Mouse (Mus musculus) liver, embryonic 15.5 days (tissue): Measurements from ENCODE around the gene Dpp6. TPM values are rescaled to one million over a fixed set of nuclear protein-coding genes. Genes with fewer than 3 reads are reported as not detected.

Experiments used
- ATAC-seq: fragments of 200-750 bp; cut with Nextera tagmentation; 2 replicates; pipeline ENCODE4 v1.8.0; 2017; ENCODE audit warnings: moderate number of reproducible peaks, mild to moderate bottlenecking, moderate library complexity; ENCODE audit not compliant: insufficient read depth
- H3K27ac ChIP-seq: fragments of 300-500 bp; sonication (generic); replicated peaks from 2 replicates; pipeline ENCODE4 v1.5.1; 2015; ENCODE audit warnings: mild to moderate bottlenecking, inconsistent platforms
- H3K27me3 ChIP-seq: fragments of 300-500 bp; sonication (generic); 2 replicates; pipeline ENCODE4 v1.6.1; 2015; ENCODE audit warnings: mild to moderate bottlenecking, inconsistent platforms
- H3K36me3 ChIP-seq: fragments of 300-500 bp; sonication (generic); replicated peaks from 2 replicates; pipeline ENCODE4 v1.6.1; 2015; ENCODE audit warnings: moderate library complexity, mild to moderate bottlenecking, inconsistent platforms
- H3K4me1 ChIP-seq: fragments of 300-500 bp; sonication (generic); replicated peaks from 2 replicates; pipeline ENCODE4 v1.6.1; 2015; ENCODE audit warnings: inconsistent platforms
- H3K4me2 ChIP-seq: fragments of 300-500 bp; sonication (generic); 2 replicates; pipeline ENCODE4 v1.6.1; 2015; ENCODE audit warnings: moderate library complexity, mild to moderate bottlenecking, inconsistent platforms
- H3K4me3 ChIP-seq: fragments of 300-500 bp; sonication (generic); replicated peaks from 2 replicates; pipeline ENCODE4 v1.5.1; 2015; ENCODE audit warnings: mild to moderate bottlenecking, inconsistent platforms
- H3K9ac ChIP-seq: fragments of 300-500 bp; sonication (generic); 2 replicates; pipeline ENCODE4 v1.6.1; 2015; ENCODE audit warnings: moderate library complexity, mild to moderate bottlenecking, inconsistent platforms
- H3K9me3 ChIP-seq: fragments of 300-500 bp; sonication (generic); replicated peaks from 2 replicates; pipeline ENCODE4 v1.6.1; 2016; ENCODE audit warnings: inconsistent platforms
- WGBS: fragments of 180-500 bp; shearing (Covaris S2); methylation state at CpG from one replicate; pipeline ENCODE4 v1.1.7; 2015; ENCODE audit warnings: mixed read lengths; ENCODE audit not compliant: insufficient replicate concordance; 5-methylcytosine and 5-hydroxymethylcytosine counted together
- polyA plus RNA-seq: library from polyadenylated mRNA; unstranded; fragments of >200 nt; fragmentation: Nextera tagmentation; extraction: Ambion mirVana; gene quantifications from 2 replicates; pipeline ENCODE4 v1.2.1, GENCODE M21; 2015

Gene Dpp6
- polyA plus RNA-seq, 1 experiment from 2014 or later, result 0.15 TPM

DNA sequence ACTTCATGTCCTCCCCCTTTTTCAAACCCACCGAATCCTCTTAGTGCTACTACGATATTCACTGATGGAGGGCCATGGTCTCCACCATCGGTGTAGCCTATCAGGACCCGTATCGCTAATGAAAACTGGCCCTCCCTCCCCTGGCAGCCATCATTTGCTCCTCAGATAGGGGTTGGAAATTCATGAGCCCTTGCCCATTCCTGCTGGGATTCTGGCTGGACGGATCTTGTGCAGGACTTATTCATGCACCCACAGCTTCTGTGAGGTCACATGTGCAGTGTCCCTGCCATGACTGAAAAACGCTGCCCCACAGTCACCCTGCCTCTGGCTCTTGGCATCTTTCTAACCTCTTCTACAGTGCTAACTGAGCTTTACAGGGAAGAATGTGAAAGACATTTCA, 475.2 kb downstream of the Dpp6 start:
- H3K4me1 ChIP-seq, result no peaks in the 10 kb centered on the region
- H3K4me3 ChIP-seq, result no peak overlapping the region
- ATAC-seq, result no peak
- H3K9ac ChIP-seq, result no peak overlapping the region
- WGBS, result 72% methylated on average over 7 of the region's 7 CpGs
- H3K27me3 ChIP-seq, result no peaks in the 10 kb centered on the region
- H3K27ac ChIP-seq, result no peak overlapping the region
- no peak overlapping the region for H3K4me2 ChIP-seq
- H3K9me3 ChIP-seq, result no peaks in the 10 kb centered on the region
- H3K36me3 ChIP-seq, result no peaks in the 10 kb centered on the region

DNA sequence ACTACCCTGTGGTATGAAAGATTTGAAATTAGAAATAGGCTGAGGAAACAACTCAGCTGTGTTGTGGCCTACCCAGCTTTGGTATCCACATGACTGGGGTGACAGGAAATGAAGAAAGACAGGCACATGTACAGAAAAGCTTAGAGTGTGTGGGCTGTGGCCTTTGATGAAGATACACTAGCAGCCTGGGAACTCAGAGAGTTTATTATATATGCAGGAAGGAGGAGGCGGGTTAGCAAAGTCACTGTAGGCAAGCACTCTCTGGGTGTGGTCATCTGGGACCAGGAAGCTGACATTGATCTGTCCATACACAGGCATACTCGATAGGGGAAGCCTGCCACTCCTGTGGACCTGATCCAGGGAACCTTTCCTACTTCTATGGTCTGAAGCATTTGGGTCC, 487.1 kb downstream of the Dpp6 start:
- Histone ChIP-seq H3K9ac (no peak overlapping the region), H3K9me3 (no peaks in the 10 kb centered on the region), H3K4me1 (no peaks in the 10 kb centered on the region), H3K27ac (no peak overlapping the region), H3K36me3 (no peaks in the 10 kb centered on the region), H3K4me3 (no peak overlapping the region), H3K27me3 (no peaks in the 10 kb centered on the region), H3K4me2 (no peak overlapping the region)
- 34% methylated on average over 2 of the region's 2 CpGs for WGBS
- no peak for ATAC-seq

DNA sequence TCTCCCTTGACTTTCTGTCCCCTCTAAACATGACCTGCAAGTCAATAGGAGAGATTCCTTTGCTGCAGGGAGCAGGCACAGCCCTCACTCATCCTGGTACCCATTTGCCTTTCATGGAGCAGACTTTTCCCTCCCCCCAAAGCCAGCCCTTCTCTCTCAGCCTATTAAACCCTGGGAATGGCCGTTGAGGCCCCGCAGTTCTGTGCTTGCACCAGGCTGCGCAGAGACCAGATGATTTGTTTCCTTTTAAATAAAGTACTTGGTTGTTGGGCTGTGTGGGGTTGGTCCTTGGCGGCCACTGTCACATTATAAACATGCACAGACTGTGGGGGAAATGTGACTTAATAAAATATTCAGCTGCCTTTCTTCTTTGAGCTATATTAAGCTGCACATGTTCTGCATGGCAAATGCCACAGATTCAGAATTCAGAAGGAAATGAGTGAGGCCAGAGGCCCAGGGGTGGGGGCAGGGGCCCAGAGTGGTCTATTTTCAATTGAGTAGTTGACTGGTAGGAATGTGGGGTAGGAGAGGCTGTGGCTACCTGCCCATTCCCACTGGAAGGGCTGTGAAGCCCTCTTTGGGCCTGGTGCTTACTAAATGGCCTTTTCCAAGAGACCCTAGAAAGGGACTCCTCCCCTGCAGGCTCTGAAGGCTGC, 489.6 kb downstream of the Dpp6 start:
- no peak overlapping the region for H3K4me3 ChIP-seq
- no peak for ATAC-seq
- H3K36me3 ChIP-seq, result no peaks in the 10 kb centered on the region
- no peak overlapping the region for H3K4me2 ChIP-seq
- no peaks in the 10 kb centered on the region for H3K27me3 ChIP-seq
- no peak overlapping the region for H3K27ac ChIP-seq
- H3K9ac ChIP-seq, result no peak overlapping the region
- 53% methylated on average over 4 of the region's 4 CpGs for WGBS
- H3K4me1 ChIP-seq, result no peaks in the 10 kb centered on the region
- H3K9me3 ChIP-seq, result no peaks in the 10 kb centered on the region

DNA sequence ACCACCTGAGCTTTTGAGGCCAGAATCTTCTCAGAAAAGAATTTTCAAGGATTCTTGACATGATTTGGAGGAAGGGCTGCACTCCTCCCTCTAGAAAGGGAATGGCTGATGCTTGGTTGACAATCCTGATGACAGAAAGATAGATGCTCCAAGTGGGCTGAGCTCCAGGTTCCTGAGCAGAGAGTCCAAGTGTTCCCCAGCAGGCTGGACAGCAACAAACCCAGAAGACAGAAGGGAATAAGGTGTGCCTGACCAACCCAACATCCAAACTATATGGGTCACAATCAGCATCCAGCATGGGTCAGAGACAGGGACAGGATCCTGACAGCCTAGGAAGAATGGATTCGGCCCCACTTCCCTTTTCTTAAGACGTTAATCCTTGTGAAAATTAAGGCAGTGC, 493.2 kb downstream of the Dpp6 start:
- ATAC-seq, result no peak
- no peak overlapping the region for H3K27ac ChIP-seq
- H3K36me3 ChIP-seq, result no peaks in the 10 kb centered on the region
- no peaks in the 10 kb centered on the region for H3K27me3 ChIP-seq
- H3K4me3 ChIP-seq, result no peak overlapping the region
- no peak overlapping the region for H3K9ac ChIP-seq
- no peaks in the 10 kb centered on the region for H3K4me1 ChIP-seq
- WGBS, result 36% methylated on average over 2 of the region's 2 CpGs
- H3K4me2 ChIP-seq, result no peak overlapping the region
- H3K9me3 ChIP-seq, result no peaks in the 10 kb centered on the region

GRCm38 (mm10) chr5:27316674-27317073, 499.7 kb downstream of the Dpp6 start:
- no peak overlapping the region for H3K27ac ChIP-seq
- no peak overlapping the region for H3K9ac ChIP-seq
- no peaks in the 10 kb centered on the region for H3K27me3 ChIP-seq
- H3K4me3 ChIP-seq, result no peak overlapping the region
- 15% methylated on average over 1 of the region's 1 CpGs for WGBS
- H3K9me3 ChIP-seq, result no peaks in the 10 kb centered on the region
- no peak for ATAC-seq
- H3K36me3 ChIP-seq, result no peaks in the 10 kb centered on the region
- no peak overlapping the region for H3K4me2 ChIP-seq
- no peaks in the 10 kb centered on the region for H3K4me1 ChIP-seq

GRCm38 (mm10) chr5:27317264-27317663, 500.3 kb downstream of the Dpp6 start:
- Histone ChIP-seq H3K9me3 (no peaks in the 10 kb centered on the region), H3K4me2 (no peak overlapping the region), H3K27me3 (no peaks in the 10 kb centered on the region), H3K4me1 (no peaks in the 10 kb centered on the region), H3K9ac (no peak overlapping the region), H3K4me3 (no peak overlapping the region), H3K36me3 (no peaks in the 10 kb centered on the region), H3K27ac (no peak overlapping the region)
- ATAC-seq, result no peak

DNA sequence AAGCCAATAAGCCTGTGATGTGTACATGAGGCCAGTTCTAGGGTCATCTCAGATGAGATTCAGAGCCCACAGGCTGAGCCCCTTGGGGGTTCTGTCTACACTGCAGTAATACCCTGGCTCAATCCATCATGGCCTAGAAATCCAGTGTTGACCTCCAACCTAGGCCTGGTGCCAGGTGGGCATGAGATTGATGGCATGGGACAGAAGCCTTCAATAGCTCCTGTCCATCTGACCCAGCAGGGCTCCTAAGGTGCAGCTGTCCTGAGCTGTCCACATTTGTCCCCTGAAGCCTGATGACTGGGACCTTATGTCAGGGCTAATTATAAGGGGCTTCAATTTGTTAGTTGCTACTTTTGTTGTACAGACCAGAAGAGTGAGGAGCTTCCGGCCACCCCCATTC, 500.8 kb downstream of the Dpp6 start:
- ATAC-seq, result no peak
- Histone ChIP-seq H3K4me3 (no peak overlapping the region), H3K9me3 (no peaks in the 10 kb centered on the region), H3K9ac (no peak overlapping the region), H3K4me1 (no peaks in the 10 kb centered on the region), H3K36me3 (no peaks in the 10 kb centered on the region), H3K27ac (no peak overlapping the region), H3K4me2 (no peak overlapping the region), H3K27me3 (no peaks in the 10 kb centered on the region)
- 70% methylated on average over 1 of the region's 1 CpGs for WGBS

GRCm38 (mm10) chr5:27319731-27320130, 502.7 kb downstream of the Dpp6 start:
- no peak for ATAC-seq
- Histone ChIP-seq H3K4me3 (no peak overlapping the region), H3K9me3 (no peaks in the 10 kb centered on the region), H3K4me2 (no peak overlapping the region), H3K27ac (no peak overlapping the region), H3K4me1 (no peaks in the 10 kb centered on the region), H3K36me3 (no peaks in the 10 kb centered on the region), H3K27me3 (no peaks in the 10 kb centered on the region), H3K9ac (no peak overlapping the region)
- 50% methylated on average over 4 of the region's 4 CpGs for WGBS

- H3K4me1 ChIP-seq, result no peaks in the 10 kb centered on the region
- H3K9me3 ChIP-seq, result no peaks in the 10 kb centered on the region
- WGBS, result 45% methylated on average over 3 of the region's 3 CpGs
- no peaks in the 10 kb centered on the region for H3K36me3 ChIP-seq
- ATAC-seq, result no peak
- no peak overlapping the region for H3K27ac ChIP-seq
- no peaks in the 10 kb centered on the region for H3K27me3 ChIP-seq
- no peak overlapping the region for H3K9ac ChIP-seq
- no peak overlapping the region for H3K4me3 ChIP-seq
- no peak overlapping the region for H3K4me2 ChIP-seq
Measured at GRCm38 (mm10) chr5:27322895-27323792, 506.1 kb downstream of the Dpp6 start.

GRCm38 (mm10) chr5:27324346-27324928, 507.4 kb downstream of the Dpp6 start:
- 34% methylated on average over 3 of the region's 3 CpGs for WGBS
- H3K4me3 ChIP-seq, result no peak overlapping the region
- H3K4me1 ChIP-seq, result no peaks in the 10 kb centered on the region
- no peak overlapping the region for H3K9ac ChIP-seq
- no peak overlapping the region for H3K4me2 ChIP-seq
- H3K27me3 ChIP-seq, result no peaks in the 10 kb centered on the region
- H3K36me3 ChIP-seq, result no peaks in the 10 kb centered on the region
- no peak for ATAC-seq
- no peaks in the 10 kb centered on the region for H3K9me3 ChIP-seq
- no peak overlapping the region for H3K27ac ChIP-seq

- Histone ChIP-seq H3K27ac (no peak overlapping the region), H3K9me3 (no peaks in the 10 kb centered on the region), H3K9ac (no peak overlapping the region), H3K27me3 (no peaks in the 10 kb centered on the region), H3K4me1 (no peaks in the 10 kb centered on the region), H3K4me3 (no peak overlapping the region), H3K4me2 (no peak overlapping the region), H3K36me3 (no peaks in the 10 kb centered on the region)
- no peak for ATAC-seq
- WGBS, result 38% methylated on average over 2 of the region's 2 CpGs
Measured at GRCm38 (mm10) chr5:27336698-27337097, 519.7 kb downstream of the Dpp6 start.
